Mouse (Mus musculus) embryonic facial prominence, embryonic 12.5 days (tissue): ENCODE measurements around the gene H2-T24. TPM values are rescaled to one million over a fixed set of nuclear protein-coding genes. Genes with fewer than 3 reads are reported as not detected.
A peak's percentile ranks its signal among the peaks of the same experiment; 100 is the strongest.
"Not testable (repeated sequence)": the region's sequence is repeated elsewhere in the genome, so short reads cannot be mapped to it uniquely, and the experiment has no call there.

ENCODE experiments used
- ATAC-seq: fragments of 200-750 bp; cut with Nextera tagmentation; 2 replicates; pipeline ENCODE4 v1.8.0; 2017; ENCODE audit not compliant: insufficient number of reproducible peaks, insufficient read depth, low FRiP score, low TSS enrichment
- H3K27ac ChIP-seq: fragments of 300-500 bp; sonication (generic); 2 replicates; pipeline ENCODE4 v1.5.1; 2016; ENCODE audit warnings: mild to moderate bottlenecking
- H3K27me3 ChIP-seq: fragments of 300-500 bp; sonication (generic); 2 replicates; pipeline ENCODE4 v1.6.1; 2016; ENCODE audit warnings: mild to moderate bottlenecking, moderate library complexity
- H3K36me3 ChIP-seq: fragments of 300-500 bp; sonication (generic); 2 replicates; pipeline ENCODE4 v1.6.1; 2016; ENCODE audit warnings: mild to moderate bottlenecking
- H3K4me1 ChIP-seq: fragments of 300-500 bp; sonication (generic); 2 replicates; pipeline ENCODE4 v1.6.1; 2016
- H3K4me2 ChIP-seq: fragments of 300-500 bp; sonication (generic); replicated peaks from 2 replicates; pipeline ENCODE4 v1.6.1; 2016; ENCODE audit warnings: mild to moderate bottlenecking, moderate library complexity
- H3K4me3 ChIP-seq: fragments of 300-500 bp; sonication (generic); 2 replicates; pipeline ENCODE4 v1.5.1; 2016; ENCODE audit warnings: mild to moderate bottlenecking
- H3K9ac ChIP-seq: fragments of 300-500 bp; sonication (generic); 2 replicates; pipeline ENCODE4 v1.6.1; 2016; ENCODE audit warnings: mild to moderate bottlenecking, moderate library complexity
- H3K9me3 ChIP-seq: fragments of 300-500 bp; sonication (generic); 2 replicates; pipeline ENCODE4 v1.6.1; 2016; ENCODE audit warnings: mild to moderate bottlenecking, moderate library complexity
- WGBS: fragments of 180-500 bp; shearing (Covaris S2); methylation state at CpG from one replicate; pipeline ENCODE4 v1.1.7; 2016; 5-methylcytosine and 5-hydroxymethylcytosine counted together
- polyA plus RNA-seq: library from polyadenylated mRNA; unstranded; fragments of >200 nt; fragmentation: Nextera tagmentation; extraction: Ambion mirVana; gene quantifications from 2 replicates; pipeline ENCODE4 v1.2.1, GENCODE M21; 2016

Gene H2-T24
- polyA plus RNA-seq, 1 experiment from 2014 or later = 3.7 TPM

- 94% methylated on average over 9 of the region's 9 CpGs for WGBS
Observed at GRCm38 (mm10) chr17:36022098-36022497, 1.7 kb upstream of the H2-T24 start.

DNA sequence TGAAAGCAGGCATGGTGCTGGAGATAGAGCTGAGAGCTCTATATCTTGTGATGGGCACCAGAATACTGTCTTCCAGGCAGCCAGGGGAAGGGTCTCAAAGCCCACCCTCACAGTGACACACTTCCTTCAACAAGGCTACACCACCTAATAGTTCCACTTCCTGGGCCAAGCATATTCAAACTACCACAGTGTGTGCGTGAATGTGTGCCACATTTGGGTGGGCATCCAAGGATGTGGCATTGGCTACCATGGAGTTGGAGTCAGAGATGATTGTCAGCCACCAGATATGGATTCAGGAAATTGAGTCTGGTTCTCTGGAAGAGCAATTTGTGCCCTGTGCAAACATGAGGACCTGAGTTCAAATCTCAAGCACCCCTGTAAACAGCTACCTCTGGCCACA lies 949 bp upstream of the H2-T24 start:
- ATAC-seq = no peak
- Histone ChIP-seq H3K9ac (no peak overlapping the region), H3K36me3 (no peaks in the 10 kb centered on the region), H3K27me3 (no peaks in the 10 kb centered on the region), H3K9me3 (no peaks in the 10 kb centered on the region), H3K4me2 (no peak overlapping the region), H3K27ac (peak overlapping the region; percentile 30; the same call in 1 of the 2 replicates), H3K4me1 (peaks cover 13% of the 10 kb centered on the region; the same call in 1 of the 2 replicates), H3K4me3 (no peak overlapping the region)
- 89% methylated on average over 1 of the region's 1 CpGs for WGBS

More at GRCm38 (mm10) chr17:36022098-36022497, 1.7 kb upstream of the H2-T24 start:
- Histone ChIP-seq H3K27ac (no peak overlapping the region), H3K36me3 (no peaks in the 10 kb centered on the region), H3K4me1 (peaks cover 13% of the 10 kb centered on the region; the same call in 1 of the 2 replicates), H3K4me2 (no peak overlapping the region), H3K27me3 (no peaks in the 10 kb centered on the region), H3K9ac (no peak overlapping the region), H3K4me3 (no peak overlapping the region), H3K9me3 (no peaks in the 10 kb centered on the region)
- ATAC-seq = no peak

DNA sequence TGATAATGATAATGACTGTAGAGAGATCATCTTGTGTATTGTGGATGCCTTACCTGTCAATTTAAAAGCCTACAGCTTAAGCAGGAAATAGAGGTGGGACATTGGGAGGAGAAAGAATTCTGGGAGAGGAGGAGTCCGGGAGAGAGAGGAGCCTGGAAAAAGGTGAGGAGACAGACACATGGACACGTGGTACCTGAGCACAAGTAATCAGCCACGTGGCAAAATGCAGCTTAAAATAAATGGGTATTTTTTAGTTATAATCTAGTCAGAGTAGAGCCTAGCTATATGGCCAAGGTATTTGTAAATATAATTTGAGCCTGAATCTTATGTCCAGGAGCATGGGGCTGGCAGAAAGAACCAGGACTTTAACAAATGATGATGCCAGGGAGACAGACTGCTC lies 841 bp downstream of the H2-T24 start:
- H3K9me3 ChIP-seq = no peaks in the 10 kb centered on the region
- H3K4me2 ChIP-seq = no peak overlapping the region
- H3K4me3 ChIP-seq = no peak overlapping the region
- H3K9ac ChIP-seq = no peak overlapping the region
- 74% methylated on average over 3 of the region's 3 CpGs for WGBS
- no peak overlapping the region for H3K27ac ChIP-seq
- peaks cover 13% of the 10 kb centered on the region; the same call in 1 of the 2 replicates for H3K4me1 ChIP-seq
- no peak for ATAC-seq
- H3K27me3 ChIP-seq = no peaks in the 10 kb centered on the region
- H3K36me3 ChIP-seq = peaks cover 7% of the 10 kb centered on the region

- Histone ChIP-seq H3K27ac (no peak overlapping the region), H3K4me1 (peaks cover 13% of the 10 kb centered on the region; the same call in 1 of the 2 replicates), H3K9me3 (no peaks in the 10 kb centered on the region), H3K27me3 (no peaks in the 10 kb centered on the region), H3K4me2 (no peak overlapping the region), H3K9ac (no peak overlapping the region), H3K36me3 (peaks cover 12% of the 10 kb centered on the region), H3K4me3 (no peak overlapping the region)
- 72% methylated on average over 2 of the region's 2 CpGs for WGBS
- no peak for ATAC-seq
Observed at GRCm38 (mm10) chr17:36018979-36019378, 1.4 kb downstream of the H2-T24 start.

DNA sequence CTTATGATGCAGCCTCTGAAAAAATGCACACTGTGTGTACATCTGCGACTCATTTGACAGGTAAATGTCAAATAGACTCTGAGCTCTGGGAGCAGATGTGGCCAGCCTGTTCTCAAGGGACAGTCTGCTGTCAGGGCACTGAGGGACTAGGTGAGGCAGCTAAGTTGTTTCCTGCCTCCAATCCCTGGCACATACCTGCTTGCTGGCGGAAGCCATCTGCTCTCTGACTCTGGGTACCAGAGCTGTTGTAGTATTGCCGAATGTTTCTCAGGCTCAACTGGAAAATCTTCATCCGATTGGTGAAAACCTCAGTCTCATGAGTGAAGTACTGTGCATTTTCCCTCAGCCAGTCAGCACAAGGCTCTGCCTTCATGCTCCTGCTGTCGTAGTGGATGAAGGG lies 3.3 kb downstream of the H2-T24 start:
- no peak overlapping the region for H3K9ac ChIP-seq
- H3K4me2 ChIP-seq = no peak overlapping the region
- no peak overlapping the region for H3K27ac ChIP-seq
- 89% methylated on average over 5 of the region's 5 CpGs for WGBS
- H3K9me3 ChIP-seq = no peaks in the 10 kb centered on the region
- H3K36me3 ChIP-seq = peaks cover 12% of the 10 kb centered on the region
- H3K4me1 ChIP-seq = peaks cover 3% of the 10 kb centered on the region; the same call in 1 of the 2 replicates
- no peak for ATAC-seq
- no peaks in the 10 kb centered on the region for H3K27me3 ChIP-seq
- no peak overlapping the region for H3K4me3 ChIP-seq

DNA sequence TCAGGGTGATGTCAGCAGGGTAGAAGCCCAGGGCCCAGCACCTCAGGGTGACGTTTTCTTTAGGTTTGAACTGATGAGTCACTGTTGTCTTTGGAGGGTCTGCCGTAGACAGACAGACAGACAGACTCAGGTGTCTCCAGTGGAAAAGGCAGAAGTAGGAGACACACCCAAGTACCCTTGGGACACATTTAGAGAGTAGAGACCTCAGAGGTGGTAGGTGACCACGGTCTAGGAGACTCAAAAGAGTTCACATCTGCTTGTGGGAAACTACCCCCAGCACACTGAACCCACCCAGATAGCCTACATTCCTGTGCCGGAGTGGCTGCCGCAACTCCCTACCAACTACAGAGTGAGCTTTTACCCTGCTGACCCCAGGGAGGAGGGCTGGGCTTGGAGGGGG lies 5.4 kb downstream of the H2-T24 start:
- 97% methylated on average over 5 of the region's 5 CpGs for WGBS
- H3K4me2 ChIP-seq = no peak overlapping the region

GRCm38 (mm10) chr17:36004409-36004808 lies 16.0 kb downstream of the H2-T24 start:
- 97% methylated on average over 7 of the region's 7 CpGs for WGBS
- H3K4me2 ChIP-seq, H3K27me3 ChIP-seq, H3K27ac ChIP-seq, H3K9ac ChIP-seq, H3K4me3 ChIP-seq, H3K36me3 ChIP-seq, H3K9me3 ChIP-seq, ATAC-seq, H3K4me1 ChIP-seq: not testable (repeated sequence)

More for the DNA sequence above, 5.4 kb downstream of the H2-T24 start:
- H3K9ac ChIP-seq = no peak overlapping the region
- no peak for ATAC-seq
- no peaks in the 10 kb centered on the region for H3K9me3 ChIP-seq
- H3K27me3 ChIP-seq = no peaks in the 10 kb centered on the region
- peaks cover 12% of the 10 kb centered on the region for H3K36me3 ChIP-seq
- no peak overlapping the region for H3K4me3 ChIP-seq
- no peak overlapping the region for H3K27ac ChIP-seq
- no peaks in the 10 kb centered on the region for H3K4me1 ChIP-seq

- no peak for ATAC-seq
- Histone ChIP-seq H3K9ac (no peak overlapping the region), H3K4me1 (no peaks in the 10 kb centered on the region), H3K4me3 (no peak overlapping the region), H3K4me2 (no peak overlapping the region), H3K27ac (no peak overlapping the region), H3K9me3 (no peaks in the 10 kb centered on the region), H3K36me3 (no peaks in the 10 kb centered on the region), H3K27me3 (no peaks in the 10 kb centered on the region)
- WGBS = 91% methylated on average over 7 of the region's 7 CpGs
Observed at GRCm38 (mm10) chr17:36003331-36003730, 17.0 kb downstream of the H2-T24 start.

- Histone ChIP-seq H3K27me3 (no peaks in the 10 kb centered on the region), H3K27ac (no peak overlapping the region), H3K9ac (no peak overlapping the region), H3K4me1 (0 out of 2 replicates have a peak, but pooled peaks cover 3% of the 10 kb centered on the region), H3K4me2 (no peak overlapping the region), H3K36me3 (no peaks in the 10 kb centered on the region), H3K9me3 (no peaks in the 10 kb centered on the region), H3K4me3 (no peak overlapping the region)
- no peak for ATAC-seq
- 91% methylated on average over 6 of the region's 6 CpGs for WGBS
Observed at GRCm38 (mm10) chr17:36001966-36002365, 18.4 kb downstream of the H2-T24 start.

DNA sequence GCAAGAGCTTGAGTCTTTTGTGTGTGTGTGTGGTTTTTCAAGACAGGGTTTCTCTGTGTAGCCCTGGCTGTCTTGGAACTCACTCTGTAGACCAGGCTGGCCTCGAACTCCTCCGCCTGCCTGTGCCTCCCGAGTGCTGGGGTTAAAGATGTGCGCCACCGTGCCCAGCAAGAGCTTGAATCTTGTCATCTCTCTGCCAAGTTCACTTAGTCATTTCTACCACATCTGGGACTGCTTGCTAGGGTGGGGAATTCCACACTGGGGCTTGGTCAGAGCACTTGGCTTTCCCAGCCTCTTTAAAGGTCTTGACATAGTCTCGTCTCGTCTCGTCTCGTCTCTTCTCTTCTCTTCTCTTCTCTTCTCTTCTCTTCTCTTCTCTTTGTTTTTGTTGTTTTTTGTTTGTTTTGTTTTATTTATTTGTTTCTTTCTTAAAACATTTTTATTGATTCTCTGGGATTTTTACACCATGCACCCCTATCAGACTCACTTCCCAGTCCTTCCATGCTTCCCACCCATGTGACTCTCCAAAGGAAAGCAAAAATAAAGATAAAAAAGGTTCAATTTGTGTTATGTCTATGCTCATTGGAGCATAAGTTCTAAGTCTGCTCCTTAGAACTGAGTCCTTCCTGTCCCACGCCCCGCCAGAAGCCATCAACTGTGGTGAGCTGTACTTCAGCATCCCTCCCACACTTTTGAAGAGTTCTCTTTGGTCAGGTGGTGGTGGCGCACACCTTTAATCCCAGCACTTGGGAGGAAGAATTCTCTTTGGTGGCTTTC lies 19.1 kb downstream of the H2-T24 start:
- no peak overlapping the region for H3K9ac ChIP-seq
- H3K36me3 ChIP-seq = no peaks in the 10 kb centered on the region
- no peak overlapping the region for H3K4me2 ChIP-seq
- WGBS = 94% methylated on average over 12 of the region's 12 CpGs
- H3K4me3 ChIP-seq = no peak overlapping the region
- no peaks in the 10 kb centered on the region for H3K9me3 ChIP-seq
- ATAC-seq = no peak
- H3K27ac ChIP-seq = no peak overlapping the region
- H3K27me3 ChIP-seq = no peaks in the 10 kb centered on the region
- 0 out of 2 replicates have a peak, but pooled peaks cover 3% of the 10 kb centered on the region for H3K4me1 ChIP-seq

DNA sequence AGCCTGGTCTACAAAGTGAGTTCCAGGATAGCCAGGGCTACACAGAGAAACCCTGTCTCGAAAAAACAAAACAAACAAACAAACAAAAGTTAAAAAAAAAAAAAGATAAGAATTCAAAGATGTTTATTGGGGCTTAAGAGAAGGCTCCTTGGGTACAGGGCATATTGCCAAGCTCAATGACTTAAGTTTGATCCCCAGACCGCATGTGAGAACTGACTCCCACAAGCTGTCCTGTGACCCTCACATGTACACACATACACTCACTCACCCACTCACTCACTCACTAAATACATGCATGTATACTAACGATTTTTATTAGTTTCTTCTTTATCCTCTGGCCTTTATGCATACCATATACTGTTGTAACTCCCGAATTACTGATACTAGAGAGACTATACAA lies 20.0 kb downstream of the H2-T24 start:
- no peak overlapping the region for H3K27ac ChIP-seq
- no peak overlapping the region for H3K9ac ChIP-seq
- 91% methylated on average over 4 of the region's 4 CpGs for WGBS
- H3K27me3 ChIP-seq = no peaks in the 10 kb centered on the region
- ATAC-seq = no peak
- no peak overlapping the region for H3K4me2 ChIP-seq
- H3K36me3 ChIP-seq = no peaks in the 10 kb centered on the region
- peaks cover 6% of the 10 kb centered on the region for H3K4me1 ChIP-seq
- H3K9me3 ChIP-seq = no peaks in the 10 kb centered on the region
- no peak overlapping the region for H3K4me3 ChIP-seq

DNA sequence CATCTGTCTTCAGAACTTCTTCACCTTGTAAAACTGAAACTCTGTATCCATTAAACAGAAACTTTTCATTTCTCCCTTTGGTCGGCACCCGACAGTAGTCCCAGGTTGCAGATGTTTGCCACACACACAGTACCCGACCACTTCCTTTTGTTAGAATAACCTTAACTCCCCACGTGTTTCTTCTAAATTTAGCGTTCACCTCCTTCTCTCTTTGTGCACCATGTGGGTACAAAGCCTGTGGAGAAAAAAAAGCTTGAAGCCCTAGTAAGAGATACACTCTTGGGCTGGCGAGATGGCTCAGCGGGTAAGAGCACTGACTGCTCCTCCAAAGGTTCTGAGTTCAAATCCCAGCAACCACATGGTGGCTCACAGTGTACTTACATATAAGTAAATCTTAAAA lies 21.0 kb downstream of the H2-T24 start:
- Histone ChIP-seq H3K9ac (no peak overlapping the region), H3K9me3 (no peaks in the 10 kb centered on the region), H3K27me3 (no peaks in the 10 kb centered on the region), H3K4me2 (no peak overlapping the region), H3K4me1 (peaks cover 9% of the 10 kb centered on the region), H3K36me3 (no peaks in the 10 kb centered on the region), H3K27ac (no peak overlapping the region), H3K4me3 (no peak overlapping the region)
- 86% methylated on average over 7 of the region's 7 CpGs for WGBS
- no peak for ATAC-seq
